Mouse (Mus musculus): ENCODE results near the gene Disc1.

DNA sequence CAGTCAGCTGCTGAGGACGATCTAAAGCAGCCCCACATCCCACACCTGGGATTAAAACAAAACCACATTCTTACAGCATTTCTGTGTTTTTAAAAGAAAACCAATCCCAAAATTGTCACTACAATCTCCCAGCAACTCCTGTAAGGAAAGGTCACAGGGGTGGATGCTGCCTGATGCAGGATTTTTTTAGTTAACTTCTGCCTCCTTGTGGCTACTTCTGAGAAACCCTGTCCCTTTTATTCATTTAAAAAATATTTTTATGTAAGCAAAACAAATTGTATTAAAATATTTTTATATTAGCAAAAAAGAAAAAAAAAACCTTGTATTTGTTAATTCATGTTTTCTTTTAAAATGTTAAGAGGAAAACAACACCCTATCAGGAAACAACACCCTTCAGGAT is 8.2 kb upstream of the Disc1 start:
- no peak for TF ChIP-seq CTCF (IDR thresholded peaks at IDR 0.05; ENCODE audit: low read depth)
- TF ChIP-seq EP300 (IDR thresholded peaks at IDR 0.05; ENCODE audit: low read depth) = no peak
